Mouse (Mus musculus) adrenal gland, postnatal 10 days (tissue): ENCODE data around the gene Olfr593. TPM values are rescaled to one million over a fixed set of nuclear protein-coding genes. Genes with fewer than 3 reads are reported as not detected.
"Not testable (repeated sequence)": the region's sequence is repeated elsewhere in the genome, so short reads cannot be mapped to it uniquely, and the experiment has no call there.

Source experiments
- DNase-seq: peaks from one replicate; pipeline ENCODE4 v3.0.0; 2021; ENCODE audit warnings: mixed read lengths
- long read RNA-seq, 2 experiments: library from polyadenylated mRNA; stranded (forward); transcript quantifications; one replicate each; pipeline ENCODE4 v2.0.0; 2021
- microRNA-seq: library from miRNA; unstranded; fragments of <30 nt; microRNA quantifications from one replicate; pipeline ENCODE4 v1.2.0, GENCODE M21; 2021
- total RNA-seq, 2 experiments: library from RNA; stranded (reverse); gene quantifications; 2 replicates each; pipeline ENCODE4 v1.2.3; 2021

Olfr593 gene
- total RNA-seq, result not detected
- long read RNA-seq, experiment 1, result 0 reads
- long read RNA-seq, experiment 2, result 0 reads

DNA sequence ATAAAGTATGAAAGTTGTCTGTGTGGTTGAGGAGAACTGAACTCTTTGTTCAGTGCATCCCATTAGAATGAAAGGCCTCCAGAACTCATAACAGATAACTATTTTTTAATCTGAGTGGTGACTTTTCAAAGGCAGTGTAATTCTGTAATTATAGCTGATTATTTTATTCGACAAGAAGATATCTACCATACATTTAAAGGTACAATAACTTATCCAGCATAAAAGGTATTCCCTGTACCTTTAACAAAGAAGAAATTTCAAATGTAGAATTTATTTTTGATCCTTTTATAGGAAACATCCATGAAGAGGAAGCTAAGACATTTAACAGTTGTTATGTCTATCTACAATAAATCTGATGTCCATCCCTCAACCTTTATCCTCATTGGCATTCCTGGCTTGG lies at the start of gene Olfr593:
Olfr593 (plus strand) TSS at position 301 of the 400 bp plus-strand sequence.
- DNase-seq, result no peak

- no peak for DNase-seq
Measured at GRCm38 (mm10) chr7:103169697-103170096, 42.0 kb upstream of the Olfr593 start.

- no peak for DNase-seq
Measured at GRCm38 (mm10) chr7:103178240-103178639, 33.4 kb upstream of the Olfr593 start, which contains the start of gene Olfr591. Gene Olfr591 (minus strand): TSS chr7:103178340.

DNA sequence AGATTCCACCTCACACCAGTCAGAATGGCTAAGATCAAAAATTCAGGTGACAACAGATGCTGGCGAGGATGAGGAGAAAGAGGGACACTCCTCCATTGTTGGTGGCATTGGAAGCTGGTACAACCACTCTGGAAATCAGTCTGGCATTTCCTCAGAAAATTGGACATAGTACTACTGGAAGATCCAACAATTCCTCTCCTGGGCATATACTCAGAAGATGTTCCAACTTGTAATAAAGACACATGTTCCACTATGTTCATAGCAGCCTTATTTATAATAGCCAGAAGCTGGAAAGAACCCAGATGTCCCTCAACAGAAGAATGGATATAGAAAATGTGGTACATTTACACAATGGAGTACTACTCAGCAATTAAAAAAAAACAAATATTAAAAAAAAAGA lies 27.2 kb upstream of the Olfr593 start, which contains the start of gene Olfr592:
Olfr592 (plus strand) TSS at position 301 of the 400 bp plus-strand sequence.
- DNase-seq, result not testable (repeated sequence)

DNA sequence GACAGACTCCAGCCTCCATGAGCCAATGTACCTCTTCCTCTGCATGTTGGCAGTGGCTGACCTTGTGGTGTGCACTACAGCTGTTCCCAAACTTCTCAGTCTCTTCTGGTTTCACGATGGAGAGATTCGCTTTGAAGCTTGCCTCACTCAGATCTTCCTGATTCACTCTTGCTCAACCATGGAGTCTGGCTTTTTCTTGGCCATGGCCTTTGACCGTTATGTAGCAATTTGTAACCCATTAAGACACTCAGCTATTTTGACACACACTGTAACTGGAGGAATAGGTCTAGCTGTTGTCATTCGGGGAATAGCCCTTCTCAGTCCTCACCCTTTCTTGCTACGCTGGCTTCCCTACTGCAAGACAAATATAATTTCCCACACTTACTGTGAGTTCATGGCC lies 388 bp downstream of the Olfr593 start:
- not testable (repeated sequence) for DNase-seq

DNA sequence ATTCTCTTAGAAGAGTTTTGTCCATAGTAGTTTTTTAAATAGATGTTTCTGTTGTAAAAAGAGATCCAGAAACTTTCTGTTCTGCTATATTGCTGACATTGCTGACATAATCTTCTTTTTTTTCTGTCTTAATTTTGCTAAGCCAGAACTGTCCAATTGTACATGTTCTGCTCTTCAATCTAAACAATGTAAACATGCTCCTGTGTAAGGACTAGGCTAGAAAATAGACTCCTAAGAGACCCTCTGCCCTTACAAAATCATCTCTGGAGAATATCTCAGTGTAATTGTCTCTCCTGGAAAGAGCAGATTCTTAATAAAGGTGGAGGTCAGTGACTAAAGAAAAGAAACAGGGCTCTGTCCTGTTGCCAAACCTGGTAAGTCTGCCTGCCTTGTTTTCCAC lies 5.0 kb downstream of the Olfr593 start, which contains the start of gene Olfr594:
Olfr594 (plus strand) TSS at position 301 of the 400 bp plus-strand sequence.
- no peak for DNase-seq

DNA sequence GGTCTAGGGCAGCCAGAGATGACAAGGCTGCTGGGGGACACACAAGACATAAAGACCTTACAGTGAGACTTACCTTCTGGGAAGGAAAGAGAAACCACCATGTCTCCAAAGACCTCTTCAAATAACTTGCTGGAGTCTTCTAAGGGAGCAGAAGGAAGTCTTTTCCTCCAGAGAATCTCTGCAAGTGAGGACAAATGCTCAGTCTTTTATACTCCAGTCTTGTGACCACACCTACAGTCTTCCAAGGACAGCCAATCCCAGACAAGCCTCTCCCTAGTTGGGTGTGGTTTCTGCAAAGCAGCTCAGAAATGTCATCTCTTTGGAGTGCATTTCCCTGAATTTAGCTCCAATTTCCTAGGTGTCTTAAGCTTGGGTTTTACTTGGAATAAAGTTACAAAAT lies 40.7 kb downstream of the Olfr593 start, which contains the start of gene Usp17ld:
Usp17ld (minus strand) TSS at position 101 of the 400 bp plus-strand sequence.
- DNase-seq, result not testable (repeated sequence)

Small RNAs within 50 kb of the gene (microRNA-seq; reads per million reads assigned to microRNA genes)
- gene Gm25171, result not detected

Other genes with a start within 250 kb of the Olfr593 start
- not detected for gene Olfr576, start 249.2 kb upstream of the Olfr593 start, total RNA-seq
- not detected for gene Olfr577, start 235.9 kb upstream of the Olfr593 start, total RNA-seq
- gene Olfr578, start 222.5 kb upstream of the Olfr593 start, total RNA-seq, result not detected
- not detected for gene Olfr582, start 173.8 kb upstream of the Olfr593 start, total RNA-seq
- not detected for gene Olfr583, start 160.6 kb upstream of the Olfr593 start, total RNA-seq
- gene Olfr584, start 130.0 kb upstream of the Olfr593 start, total RNA-seq, result not detected
- not detected for gene Olfr585, start 114.1 kb upstream of the Olfr593 start, total RNA-seq
- not detected for gene Olfr586, start 86.2 kb upstream of the Olfr593 start, total RNA-seq
- not detected for gene Olfr588-ps1, start 71.0 kb upstream of the Olfr593 start, total RNA-seq
- not detected for gene Olfr589, start 55.5 kb upstream of the Olfr593 start, total RNA-seq
- gene Olfr591, start 33.5 kb upstream of the Olfr593 start, total RNA-seq, result not detected
- gene Olfr592, start 27.1 kb upstream of the Olfr593 start, total RNA-seq, result not detected
- gene Olfr594, start 5.1 kb downstream of the Olfr593 start, total RNA-seq, result not detected
- gene Usp17ld, start 40.6 kb downstream of the Olfr593 start, total RNA-seq, result not detected
- gene Olfr596, start 93.8 kb downstream of the Olfr593 start, total RNA-seq, result not detected
- not detected for gene Olfr597, start 104.5 kb downstream of the Olfr593 start, total RNA-seq
- gene Olfr598, start 111.7 kb downstream of the Olfr593 start, total RNA-seq, result not detected
- not detected for gene Olfr599, start 124.1 kb downstream of the Olfr593 start, total RNA-seq
- gene Olfr600, start 137.8 kb downstream of the Olfr593 start, total RNA-seq, result not detected
- not detected for gene Olfr601, start 150.8 kb downstream of the Olfr593 start, total RNA-seq
- not detected for gene Olfr603, start 174.3 kb downstream of the Olfr593 start, total RNA-seq
- not detected for gene Usp17lc, start 203.2 kb downstream of the Olfr593 start, total RNA-seq
- gene Olfr605, start 233.6 kb downstream of the Olfr593 start, total RNA-seq, result not detected
- not detected for gene Olfr606, start 237.2 kb downstream of the Olfr593 start, total RNA-seq